Mouse (Mus musculus): Measurements from ENCODE around the gene Rnpep.

DNA sequence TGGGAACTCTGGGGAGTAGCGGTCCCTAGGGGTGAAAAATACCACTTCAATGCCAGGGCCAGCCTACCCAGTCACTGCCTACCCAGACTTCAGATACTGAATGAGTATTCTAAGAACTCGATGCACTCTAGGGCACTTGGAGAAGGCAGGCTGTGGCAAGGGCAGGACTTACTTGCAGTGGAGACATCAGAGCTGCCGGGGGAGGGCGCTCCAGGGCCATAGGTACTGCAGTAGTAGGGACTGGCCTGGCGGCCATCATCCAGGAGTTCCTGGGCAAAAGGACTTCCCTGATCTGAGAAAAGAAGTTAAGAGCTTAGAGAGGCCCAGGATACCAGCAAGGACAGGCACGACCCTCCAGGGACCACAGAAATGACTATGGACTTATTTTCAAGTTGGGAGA is 27.6 kb downstream of the Rnpep start:
- TF ChIP-seq CTCF (IDR thresholded peaks at IDR 0.05; ENCODE audit: low read depth, low read length) (no peak), POLR2AphosphoS5 (IDR thresholded peaks at IDR 0.05; ENCODE audit: insufficient replicate concordance, low read depth, low read length) (no peak), GATA1 (IDR thresholded peaks at IDR 0.05; ENCODE audit: borderline replicate concordance, low read length) (no peak), TAL1 (conservative IDR thresholded peaks at IDR 0.05; ENCODE audit: low read depth, low read length) (no peak), GATA2 (IDR thresholded peaks at IDR 0.05; ENCODE audit: borderline replicate concordance, low read depth, low read length) (no peak)

Data from G1E (cell line).